Mouse (Mus musculus) intestine, postnatal 0 days (tissue): Measurements from ENCODE around the gene Irgq. TPM values are rescaled to one million over a fixed set of nuclear protein-coding genes. Genes with fewer than 3 reads are reported as not detected.
"Not testable (repeated sequence)": the region's sequence is repeated elsewhere in the genome, so short reads cannot be mapped to it uniquely, and the experiment has no call there.

Source experiments
- ATAC-seq: fragments of 200-750 bp; cut with Nextera tagmentation; 2 replicates; pipeline ENCODE4 v1.8.0; 2017; ENCODE audit warnings: mild to moderate bottlenecking, moderate TSS enrichment, moderate library complexity
- H3K27ac ChIP-seq: fragments of 300-500 bp; sonication (generic); 2 replicates; pipeline ENCODE4 v1.5.1; 2014; ENCODE audit warnings: mild to moderate bottlenecking, low read depth, low read length, moderate library complexity
- H3K27me3 ChIP-seq: fragments of 300-500 bp; sonication (generic); replicated peaks from 2 replicates; pipeline ENCODE4 v1.6.1; 2014; ENCODE audit warnings: low read length, mixed read lengths; ENCODE audit not compliant: control insufficient read depth, insufficient read depth
- H3K36me3 ChIP-seq: fragments of 300-500 bp; sonication (generic); 2 replicates; pipeline ENCODE4 v1.6.1; 2014; ENCODE audit warnings: mild to moderate bottlenecking, moderate library complexity; ENCODE audit not compliant: control insufficient read depth, insufficient read depth
- H3K4me1 ChIP-seq: fragments of 300-500 bp; sonication (generic); replicated peaks from 2 replicates; pipeline ENCODE4 v1.6.1; 2014; ENCODE audit warnings: antibody characterized with exemption, low read length, mixed read lengths; ENCODE audit not compliant: control insufficient read depth, insufficient read depth
- H3K4me2 ChIP-seq: fragments of 300-500 bp; sonication (generic); replicated peaks from 2 replicates; pipeline ENCODE4 v1.6.1; 2014; ENCODE audit warnings: low read depth, mild to moderate bottlenecking, moderate library complexity
- H3K4me3 ChIP-seq: fragments of 300-500 bp; sonication (generic); 2 replicates; pipeline ENCODE4 v1.5.1; 2014; ENCODE audit warnings: low read depth, low read length
- H3K9ac ChIP-seq: fragments of 300-500 bp; sonication (generic); 2 replicates; pipeline ENCODE4 v1.6.1; 2014; ENCODE audit warnings: mild to moderate bottlenecking, low read depth, low read length
- H3K9me3 ChIP-seq: fragments of 300-500 bp; sonication (generic); 2 replicates; pipeline ENCODE4 v1.6.1; 2016; ENCODE audit warnings: mixed run types; ENCODE audit not compliant: control insufficient read depth
- CTCF ChIP-seq: sonication (generic); IDR thresholded peaks from 2 replicates; pipeline ENCODE4 v1.5.1; 2016; ENCODE audit warnings: low read depth, mild to moderate bottlenecking, control low read depth, antibody characterized with exemption, moderate library complexity
- WGBS: fragments of 180-500 bp; shearing (Covaris S2); extraction: QIAGEN DNeasy Blood & Tissue Kit; methylation state at CpG from one replicate; pipeline ENCODE4 v1.1.7; 2014; 5-methylcytosine and 5-hydroxymethylcytosine counted together
- polyA plus RNA-seq: library from polyadenylated mRNA; unstranded; fragments of >200 nt; fragmentation: Nextera tagmentation; extraction: Ambion mirVana; gene quantifications from 2 replicates; pipeline ENCODE4 v1.2.1, GENCODE M21; 2015

Gene Irgq
- polyA plus RNA-seq, 1 experiment from 2014 or later: 3.4 TPM

DNA sequence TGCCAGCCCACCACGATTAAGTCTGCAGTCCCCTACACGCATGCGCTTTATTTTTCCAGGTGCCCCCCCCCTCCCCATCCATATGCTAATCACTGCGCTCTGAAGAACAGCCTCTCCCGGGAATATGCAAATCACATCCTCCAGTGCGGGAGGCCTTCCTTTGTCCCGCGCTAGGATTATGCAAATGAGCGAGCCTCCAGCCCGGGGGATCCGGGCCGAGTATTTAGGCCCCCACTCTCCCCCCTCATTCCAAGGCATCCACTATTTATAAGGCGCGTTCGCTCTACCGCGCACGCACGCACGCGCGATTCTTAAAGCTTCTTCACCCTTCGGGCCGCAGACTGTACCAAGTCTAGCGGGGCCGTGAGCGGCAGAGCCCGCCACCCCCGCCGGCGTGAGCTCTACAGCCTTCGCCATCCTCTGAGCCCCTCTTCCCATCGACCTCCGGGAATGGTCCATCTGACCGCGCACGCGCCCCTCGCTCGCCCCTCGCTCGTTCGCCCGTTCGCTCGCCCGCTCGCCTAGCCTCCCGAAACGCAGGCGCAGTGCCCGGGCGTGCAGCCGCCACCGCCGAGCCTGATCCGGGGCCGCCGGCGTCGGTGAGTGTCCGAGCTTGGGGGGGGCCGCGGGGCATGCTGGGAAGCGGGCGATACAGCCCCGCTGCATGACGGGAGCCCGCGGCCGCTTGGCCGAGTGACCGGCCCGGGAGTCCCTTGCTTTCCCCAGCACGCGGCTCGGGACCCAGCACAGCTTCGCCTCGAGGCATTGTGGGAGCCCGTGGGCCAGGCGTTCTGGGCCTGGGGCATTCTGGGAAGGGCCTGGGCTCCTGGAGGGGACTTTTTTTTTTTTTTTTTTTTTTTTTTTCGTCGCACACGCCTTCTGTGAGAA lies 23.4 kb upstream of the Irgq start, which contains the start of gene Zfp428:
Gene Zfp428, plus strand, starts transcription at position 169 of the 888 bp plus-strand sequence.
- H3K9ac ChIP-seq: peak within 1 kb of the TSS; percentile 80
- under 1% methylated on average over 84 of the region's 84 CpGs for WGBS
- no peaks in the 10 kb centered on the region for H3K9me3 ChIP-seq
- peak; percentile 80 for ATAC-seq
- no peaks in the 10 kb centered on the region for H3K27me3 ChIP-seq
- H3K4me3 ChIP-seq: peak within 1 kb of the TSS; percentile 57
- no peaks in the 10 kb centered on the region for H3K4me1 ChIP-seq
- H3K27ac ChIP-seq: peak within 1 kb of the TSS; percentile 94
- H3K36me3 ChIP-seq: no peaks in the 10 kb centered on the region
- TF ChIP-seq CTCF: no peak
- peak within 1 kb of the TSS; percentile 89 for H3K4me2 ChIP-seq

GRCm38 (mm10) chr7:24507726-24508114 lies 22.8 kb upstream of the Irgq start:
- no peaks in the 10 kb centered on the region for H3K27me3 ChIP-seq
- peak overlapping the region; percentile 57 for H3K4me3 ChIP-seq
- WGBS: under 1% methylated on average over 20 of the region's 20 CpGs
- peak overlapping the region; percentile 80 for H3K9ac ChIP-seq
- H3K4me1 ChIP-seq: no peaks in the 10 kb centered on the region
- no peaks in the 10 kb centered on the region for H3K36me3 ChIP-seq
- no peak for ATAC-seq
- TF ChIP-seq CTCF: no peak
- H3K9me3 ChIP-seq: no peaks in the 10 kb centered on the region
- H3K27ac ChIP-seq: peak overlapping the region; percentile 94
- peak overlapping the region; percentile 89 for H3K4me2 ChIP-seq

GRCm38 (mm10) chr7:24512355-24512754 lies 18.1 kb upstream of the Irgq start, which contains the start of gene AC161166.1:
TSS of gene AC161166.1 (minus strand) at chr7:24512455.
- ATAC-seq: no peak

GRCm38 (mm10) chr7:24516319-24516718 lies 14.2 kb upstream of the Irgq start:
- H3K27me3 ChIP-seq, ATAC-seq, H3K9me3 ChIP-seq, H3K4me2 ChIP-seq, H3K9ac ChIP-seq, H3K4me3 ChIP-seq, H3K27ac ChIP-seq, H3K4me1 ChIP-seq, H3K36me3 ChIP-seq: not testable (repeated sequence)
- 80% methylated on average over 8 of the region's 8 CpGs for WGBS
- peak; percentile 42 for TF ChIP-seq CTCF

More at GRCm38 (mm10) chr7:24512355-24512754, 18.1 kb upstream of the Irgq start, which contains the start of gene AC161166.1:
- H3K27ac ChIP-seq: no peak within 1 kb of the TSS
- no peaks in the 10 kb centered on the region for H3K27me3 ChIP-seq
- H3K4me3 ChIP-seq: no peak within 1 kb of the TSS
- no peaks in the 10 kb centered on the region for H3K36me3 ChIP-seq
- H3K9ac ChIP-seq: no peak within 1 kb of the TSS
- no peak for TF ChIP-seq CTCF
- H3K4me1 ChIP-seq: no peaks in the 10 kb centered on the region
- no peaks in the 10 kb centered on the region for H3K9me3 ChIP-seq
- WGBS: 96% methylated on average over 7 of the region's 7 CpGs
- no peak within 1 kb of the TSS for H3K4me2 ChIP-seq

- H3K4me1 ChIP-seq: no peaks in the 10 kb centered on the region
- no peaks in the 10 kb centered on the region for H3K9me3 ChIP-seq
- no peak overlapping the region for H3K9ac ChIP-seq
- WGBS: 47% methylated on average over 5 of the region's 5 CpGs
- no peak overlapping the region for H3K27ac ChIP-seq
- H3K4me3 ChIP-seq: no peak overlapping the region
- no peaks in the 10 kb centered on the region for H3K27me3 ChIP-seq
- H3K36me3 ChIP-seq: no peaks in the 10 kb centered on the region
- no peak for TF ChIP-seq CTCF
- ATAC-seq: no peak
- H3K4me2 ChIP-seq: no peak overlapping the region
Observed at GRCm38 (mm10) chr7:24517077-24517476, 13.4 kb upstream of the Irgq start.

GRCm38 (mm10) chr7:24517654-24518053 lies 12.8 kb upstream of the Irgq start:
- TF ChIP-seq CTCF: no peak
- no peaks in the 10 kb centered on the region for H3K36me3 ChIP-seq
- H3K27ac ChIP-seq: no peak overlapping the region
- 70% methylated on average over 6 of the region's 6 CpGs for WGBS
- H3K9ac ChIP-seq: no peak overlapping the region
- no peaks in the 10 kb centered on the region for H3K9me3 ChIP-seq
- no peak overlapping the region for H3K4me2 ChIP-seq
- no peaks in the 10 kb centered on the region for H3K4me1 ChIP-seq
- H3K27me3 ChIP-seq: no peaks in the 10 kb centered on the region
- no peak overlapping the region for H3K4me3 ChIP-seq
- no peak for ATAC-seq
